Mouse (Mus musculus) forebrain, embryonic 16.5 days (tissue): ENCODE results near the gene Sirt6. TPM values are rescaled to one million over a fixed set of nuclear protein-coding genes. Genes with fewer than 3 reads are reported as not detected.
A peak's percentile ranks its signal among the peaks of the same experiment; 100 is the strongest.

Experiments used
- ATAC-seq: fragments of 200-750 bp; cut with Nextera tagmentation; 2 replicates; pipeline ENCODE4 v1.8.0; 2017; ENCODE audit warnings: mild to moderate bottlenecking, moderate library complexity
- H3K27ac ChIP-seq: fragments of 300-500 bp; sonication (generic); 2 replicates; pipeline ENCODE4 v1.5.1; 2014; ENCODE audit warnings: low read length, control low read depth
- H3K27me3 ChIP-seq: fragments of 300-500 bp; sonication (generic); replicated peaks from 2 replicates; pipeline ENCODE4 v1.6.1; 2014; ENCODE audit warnings: low read length; ENCODE audit not compliant: control insufficient read depth, insufficient read depth
- H3K36me3 ChIP-seq: fragments of 300-500 bp; sonication (generic); 2 replicates; pipeline ENCODE4 v1.6.1; 2014; ENCODE audit not compliant: control insufficient read depth, insufficient read depth
- H3K4me1 ChIP-seq: fragments of 300-500 bp; sonication (generic); replicated peaks from 2 replicates; pipeline ENCODE4 v1.6.1; 2014; ENCODE audit warnings: low read length; ENCODE audit not compliant: control insufficient read depth, insufficient read depth
- H3K4me2 ChIP-seq: fragments of 300-500 bp; sonication (generic); 2 replicates; pipeline ENCODE4 v1.6.1; 2014; ENCODE audit warnings: mild to moderate bottlenecking, low read length, control low read depth
- H3K4me3 ChIP-seq: fragments of 300-500 bp; sonication (generic); replicated peaks from 2 replicates; pipeline ENCODE4 v1.5.1; 2014; ENCODE audit warnings: mild to moderate bottlenecking, low read length, control low read depth
- H3K9ac ChIP-seq: fragments of 300-500 bp; sonication (generic); replicated peaks from 2 replicates; pipeline ENCODE4 v1.6.1; 2014; ENCODE audit warnings: low read depth, low read length, control low read depth
- H3K9me3 ChIP-seq: fragments of 300-500 bp; sonication (generic); 2 replicates; pipeline ENCODE4 v1.6.1; 2016; ENCODE audit warnings: low read length; ENCODE audit not compliant: control insufficient read depth
- WGBS: fragments of 180-500 bp; shearing (Covaris S2); extraction: QIAGEN DNeasy Blood & Tissue Kit; methylation state at CpG from one replicate; pipeline ENCODE4 v1.1.7; 2014; 5-methylcytosine and 5-hydroxymethylcytosine counted together
- polyA plus RNA-seq: library from polyadenylated mRNA; unstranded; fragments of >200 nt; fragmentation: Nextera tagmentation; extraction: Ambion mirVana; gene quantifications from 2 replicates; pipeline ENCODE4 v1.2.1, GENCODE M21; 2015

The Sirt6 gene
- polyA plus RNA-seq, 1 experiment from 2014 or later, result 55.1 TPM

- peak within 1 kb of the TSS; percentile 99 for H3K4me2 ChIP-seq
- peaks cover 3% of the 10 kb centered on the region; the same call in 1 of the 2 replicates for H3K27me3 ChIP-seq
- under 1% methylated on average over 39 of the region's 39 CpGs for WGBS
- H3K9me3 ChIP-seq, result no peaks in the 10 kb centered on the region
- H3K27ac ChIP-seq, result peak within 1 kb of the TSS; percentile 93
- peak within 1 kb of the TSS; percentile 71 for H3K9ac ChIP-seq
- H3K4me1 ChIP-seq, result peaks cover 26% of the 10 kb centered on the region
- peak; percentile 89 for ATAC-seq
- H3K36me3 ChIP-seq, result no peaks in the 10 kb centered on the region; the same call in 1 of the 2 replicates
- peak within 1 kb of the TSS; percentile 67 for H3K4me3 ChIP-seq
Observed at GRCm38 (mm10) chr10:81605974-81606751, 21.4 kb downstream of the Sirt6 start, which contains the start of gene BC025920. TSS of gene BC025920 (plus strand) at chr10:81606270.

- H3K27ac ChIP-seq, result peak overlapping the region; percentile 93
- peaks cover 3% of the 10 kb centered on the region; the same call in 1 of the 2 replicates for H3K27me3 ChIP-seq
- H3K4me3 ChIP-seq, result peak overlapping the region; percentile 67
- no peaks in the 10 kb centered on the region for H3K9me3 ChIP-seq
- peaks cover 31% of the 10 kb centered on the region for H3K4me1 ChIP-seq
- 3% methylated on average over 14 of the region's 14 CpGs for WGBS
- peak; percentile 15 for ATAC-seq
- H3K9ac ChIP-seq, result peak overlapping the region; percentile 61
- peak overlapping the region; percentile 70 for H3K4me2 ChIP-seq
- no peaks in the 10 kb centered on the region; the same call in 1 of the 2 replicates for H3K36me3 ChIP-seq
Observed at GRCm38 (mm10) chr10:81605666-81605973, 22.0 kb downstream of the Sirt6 start.

- peak overlapping the region; percentile 93 for H3K27ac ChIP-seq
Observed at GRCm38 (mm10) chr10:81604968-81605665, 22.5 kb downstream of the Sirt6 start.

GRCm38 (mm10) chr10:81604019-81604967 lies 23.3 kb downstream of the Sirt6 start:
- H3K9me3 ChIP-seq, result no peaks in the 10 kb centered on the region
- ATAC-seq, result peak; percentile 1; the same call in 1 of the 2 replicates
- no peaks in the 10 kb centered on the region; the same call in 1 of the 2 replicates for H3K36me3 ChIP-seq
- H3K4me1 ChIP-seq, result peaks cover 33% of the 10 kb centered on the region
- H3K9ac ChIP-seq, result no peak overlapping the region
- H3K4me2 ChIP-seq, result peak overlapping the region; percentile 39
- H3K27me3 ChIP-seq, result peaks cover 4% of the 10 kb centered on the region; the same call in 1 of the 2 replicates
- 0 out of 2 replicates have a peak overlapping the region, but pooled peaks have one; percentile 8 for H3K4me3 ChIP-seq
- H3K27ac ChIP-seq, result no peak overlapping the region; the same call in 1 of the 2 replicates
- 84% methylated on average over 12 of the region's 12 CpGs for WGBS

More at GRCm38 (mm10) chr10:81604968-81605665, 22.5 kb downstream of the Sirt6 start:
- H3K4me3 ChIP-seq, result peak overlapping the region; percentile 67
- peak overlapping the region; percentile 61; the same call in 1 of the 2 replicates for H3K9ac ChIP-seq
- peaks cover 3% of the 10 kb centered on the region; the same call in 1 of the 2 replicates for H3K27me3 ChIP-seq
- ATAC-seq, result peak; percentile 38
- H3K9me3 ChIP-seq, result no peaks in the 10 kb centered on the region
- H3K4me2 ChIP-seq, result peak overlapping the region; percentile 70
- WGBS, result 17% methylated on average over 29 of the region's 29 CpGs
- H3K36me3 ChIP-seq, result no peaks in the 10 kb centered on the region; the same call in 1 of the 2 replicates
- peaks cover 33% of the 10 kb centered on the region for H3K4me1 ChIP-seq

- peaks cover 34% of the 10 kb centered on the region for H3K4me1 ChIP-seq
- H3K4me2 ChIP-seq, result no peak overlapping the region
- H3K27ac ChIP-seq, result no peak overlapping the region
- H3K9me3 ChIP-seq, result no peaks in the 10 kb centered on the region
- H3K36me3 ChIP-seq, result no peaks in the 10 kb centered on the region
- WGBS, result 20% methylated on average over 4 of the region's 4 CpGs
- ATAC-seq, result no peak
- H3K27me3 ChIP-seq, result peaks cover 10% of the 10 kb centered on the region; the same call in 1 of the 2 replicates
- H3K4me3 ChIP-seq, result no peak overlapping the region
- no peak overlapping the region for H3K9ac ChIP-seq
Observed at GRCm38 (mm10) chr10:81602741-81603151, 24.9 kb downstream of the Sirt6 start.

- Histone ChIP-seq H3K36me3 (no peaks in the 10 kb centered on the region), H3K9ac (no peak overlapping the region), H3K27me3 (peaks cover 12% of the 10 kb centered on the region; the same call in 1 of the 2 replicates), H3K4me3 (no peak overlapping the region), H3K9me3 (no peaks in the 10 kb centered on the region), H3K4me1 (peaks cover 40% of the 10 kb centered on the region), H3K4me2 (peak overlapping the region; percentile 57), H3K27ac (no peak overlapping the region)
- 18% methylated on average over 7 of the region's 7 CpGs for WGBS
- no peak for ATAC-seq
Observed at GRCm38 (mm10) chr10:81601396-81601905, 26.1 kb downstream of the Sirt6 start.

- 0% methylated on average over 28 of the region's 28 CpGs for whole genome bisulfite sequencing
- Histone ChIP-seq H3K27ac (no peak within 1 kb of the TSS), H3K4me3 (peak within 1 kb of the TSS; percentile 29), H3K9ac (no peak within 1 kb of the TSS), H3K4me1 (peaks cover 45% of the 10 kb centered on the region), H3K27me3 (peaks cover 17% of the 10 kb centered on the region), H3K9me3 (no peaks in the 10 kb centered on the region), H3K36me3 (no peaks in the 10 kb centered on the region), H3K4me2 (peak within 1 kb of the TSS; percentile 57)
- ATAC-seq, result peak; percentile 64
Observed at GRCm38 (mm10) chr10:81600738-81601203, 26.8 kb downstream of the Sirt6 start, which contains the start of gene Tle6. TSS of gene Tle6 (minus strand) at chr10:81601073.

- Histone ChIP-seq H3K4me3 (no peak overlapping the region), H3K4me2 (no peak overlapping the region), H3K27me3 (peaks cover 19% of the 10 kb centered on the region), H3K9ac (no peak overlapping the region), H3K4me1 (peaks cover 46% of the 10 kb centered on the region), H3K9me3 (no peaks in the 10 kb centered on the region), H3K36me3 (no peaks in the 10 kb centered on the region), H3K27ac (no peak overlapping the region)
- WGBS, result 51% methylated on average over 10 of the region's 10 CpGs
- ATAC-seq, result no peak
Observed at GRCm38 (mm10) chr10:81600096-81600495, 27.5 kb downstream of the Sirt6 start.
